Mouse (Mus musculus) forebrain, embryonic 15.5 days (tissue): ENCODE data around the gene Fez1. TPM values are rescaled to one million over a fixed set of nuclear protein-coding genes. Genes with fewer than 3 reads are reported as not detected.

Experiments
- ATAC-seq: fragments of 200-750 bp; cut with Nextera tagmentation; replicated peaks from 2 replicates; pipeline ENCODE4 v1.8.0; 2017; ENCODE audit warnings: mild to moderate bottlenecking, moderate TSS enrichment, moderate library complexity
- H3K27ac ChIP-seq: fragments of 300-500 bp; sonication (generic); replicated peaks from 2 replicates; pipeline ENCODE4 v1.5.1; 2015; ENCODE audit warnings: mild to moderate bottlenecking, inconsistent platforms
- H3K27me3 ChIP-seq: fragments of 300-500 bp; sonication (generic); 2 replicates; pipeline ENCODE4 v1.6.1; 2015; ENCODE audit warnings: inconsistent platforms
- H3K36me3 ChIP-seq: fragments of 300-500 bp; sonication (generic); 2 replicates; pipeline ENCODE4 v1.6.1; 2015; ENCODE audit warnings: mild to moderate bottlenecking, inconsistent platforms
- H3K4me1 ChIP-seq: fragments of 300-500 bp; sonication (generic); 2 replicates; pipeline ENCODE4 v1.6.1; 2015; ENCODE audit warnings: inconsistent platforms
- H3K4me2 ChIP-seq: fragments of 300-500 bp; sonication (generic); replicated peaks from 2 replicates; pipeline ENCODE4 v1.6.1; 2015; ENCODE audit warnings: mild to moderate bottlenecking, inconsistent platforms
- H3K4me3 ChIP-seq: fragments of 300-500 bp; sonication (generic); 2 replicates; pipeline ENCODE4 v1.5.1; 2015; ENCODE audit warnings: mild to moderate bottlenecking, inconsistent platforms
- H3K9ac ChIP-seq: fragments of 300-500 bp; sonication (generic); replicated peaks from 2 replicates; pipeline ENCODE4 v1.6.1; 2015; ENCODE audit warnings: mild to moderate bottlenecking, inconsistent platforms
- H3K9me3 ChIP-seq: fragments of 300-500 bp; sonication (generic); 2 replicates; pipeline ENCODE4 v1.6.1; 2016; ENCODE audit warnings: inconsistent platforms
- WGBS: fragments of 180-500 bp; shearing (Covaris S2); methylation state at CpG from one replicate; pipeline ENCODE4 v1.1.7; 2015; ENCODE audit warnings: mixed read lengths; 5-methylcytosine and 5-hydroxymethylcytosine counted together
- polyA plus RNA-seq: library from polyadenylated mRNA; unstranded; fragments of >200 nt; fragmentation: Nextera tagmentation; extraction: Ambion mirVana; gene quantifications from 2 replicates; pipeline ENCODE4 v1.2.1, GENCODE M21; 2015

The Fez1 gene
- polyA plus RNA-seq, 1 experiment from 2014 or later: 696 TPM

GRCm38 (mm10) chr9:36905452-36905851 is 83.8 kb downstream of the Fez1 start:
- Histone ChIP-seq H3K4me3 (no peak overlapping the region), H3K4me2 (no peak overlapping the region), H3K4me1 (peaks cover 7% of the 10 kb centered on the region; the same call in 1 of the 2 replicates), H3K9me3 (no peaks in the 10 kb centered on the region), H3K9ac (no peak overlapping the region), H3K27me3 (no peaks in the 10 kb centered on the region), H3K36me3 (no peaks in the 10 kb centered on the region), H3K27ac (no peak overlapping the region)
- 52% methylated on average over 4 of the region's 4 CpGs for WGBS
- no peak for ATAC-seq

GRCm38 (mm10) chr9:36916362-36916761 is 94.7 kb downstream of the Fez1 start:
- H3K4me2 ChIP-seq: no peak overlapping the region

GRCm38 (mm10) chr9:36916915-36917314 is 95.3 kb downstream of the Fez1 start:
- H3K4me2 ChIP-seq: no peak overlapping the region
- H3K27me3 ChIP-seq: no peaks in the 10 kb centered on the region
- no peak for ATAC-seq
- H3K9ac ChIP-seq: no peak overlapping the region
- H3K4me3 ChIP-seq: no peak overlapping the region
- WGBS: 57% methylated on average over 5 of the region's 5 CpGs
- H3K9me3 ChIP-seq: no peaks in the 10 kb centered on the region
- H3K27ac ChIP-seq: no peak overlapping the region
- no peaks in the 10 kb centered on the region for H3K36me3 ChIP-seq
- peaks cover 14% of the 10 kb centered on the region for H3K4me1 ChIP-seq

More at GRCm38 (mm10) chr9:36916362-36916761, 94.7 kb downstream of the Fez1 start:
- Histone ChIP-seq H3K9ac (no peak overlapping the region), H3K4me1 (peaks cover 8% of the 10 kb centered on the region; the same call in 1 of the 2 replicates), H3K27ac (no peak overlapping the region), H3K4me3 (no peak overlapping the region), H3K36me3 (no peaks in the 10 kb centered on the region), H3K27me3 (no peaks in the 10 kb centered on the region), H3K9me3 (no peaks in the 10 kb centered on the region)
- peak; percentile 74 for ATAC-seq
- WGBS: 2% methylated on average over 6 of the region's 6 CpGs

GRCm38 (mm10) chr9:36918582-36918981 is 96.9 kb downstream of the Fez1 start:
- H3K9ac ChIP-seq: no peak overlapping the region
- H3K9me3 ChIP-seq: no peaks in the 10 kb centered on the region
- H3K4me3 ChIP-seq: no peak overlapping the region
- H3K27me3 ChIP-seq: no peaks in the 10 kb centered on the region
- peaks cover 24% of the 10 kb centered on the region for H3K4me1 ChIP-seq
- H3K27ac ChIP-seq: no peak overlapping the region
- 54% methylated on average over 3 of the region's 3 CpGs for WGBS
- H3K36me3 ChIP-seq: no peaks in the 10 kb centered on the region
- ATAC-seq: no peak
- no peak overlapping the region for H3K4me2 ChIP-seq

- no peak for ATAC-seq
- Histone ChIP-seq H3K9ac (no peak overlapping the region), H3K9me3 (no peaks in the 10 kb centered on the region), H3K4me2 (no peak overlapping the region), H3K27me3 (no peaks in the 10 kb centered on the region), H3K27ac (no peak overlapping the region), H3K4me1 (peaks cover 24% of the 10 kb centered on the region), H3K4me3 (no peak overlapping the region), H3K36me3 (no peaks in the 10 kb centered on the region)
- 31% methylated on average over 4 of the region's 4 CpGs for WGBS
These were observed 97.8 kb downstream of the Fez1 start for GRCm38 (mm10) chr9:36919472-36919871.

GRCm38 (mm10) chr9:36921718-36922415 is 100.2 kb downstream of the Fez1 start:
- Histone ChIP-seq H3K9ac (no peak overlapping the region), H3K27me3 (no peaks in the 10 kb centered on the region), H3K4me3 (no peak overlapping the region), H3K9me3 (no peaks in the 10 kb centered on the region), H3K4me2 (no peak overlapping the region), H3K4me1 (peaks cover 19% of the 10 kb centered on the region), H3K36me3 (no peaks in the 10 kb centered on the region), H3K27ac (peak overlapping the region; percentile 81)
- 13% methylated on average over 13 of the region's 13 CpGs for WGBS
- peak; percentile 72 for ATAC-seq

- H3K36me3 ChIP-seq: no peaks in the 10 kb centered on the region
- 89% methylated on average over 5 of the region's 5 CpGs for WGBS
These were observed 102.1 kb downstream of the Fez1 start for GRCm38 (mm10) chr9:36923753-36924152.

More at GRCm38 (mm10) chr9:36923753-36924152, 102.1 kb downstream of the Fez1 start:
- Histone ChIP-seq H3K9me3 (no peaks in the 10 kb centered on the region), H3K27ac (no peak overlapping the region), H3K9ac (no peak overlapping the region), H3K4me2 (no peak overlapping the region), H3K4me1 (peaks cover 19% of the 10 kb centered on the region), H3K4me3 (no peak overlapping the region), H3K27me3 (no peaks in the 10 kb centered on the region)
- ATAC-seq: no peak

Other genes with a start within 250 kb of the Fez1 start
- not detected in 2 replicates for gene Gm17689, start 239.2 kb upstream of the Fez1 start, polyA plus RNA-seq
- gene A630095E13Rik, start 178.5 kb upstream of the Fez1 start, polyA plus RNA-seq: not detected in 2 replicates
- gene Acrv1, start 128.6 kb upstream of the Fez1 start, polyA plus RNA-seq: not detected in 2 replicates
- gene Chek1, start 94.8 kb upstream of the Fez1 start, polyA plus RNA-seq: 18.7 and 19.1 TPM in 2 replicates
- 102 and 106 TPM in 2 replicates for gene Stt3a, start 54.2 kb upstream of the Fez1 start, polyA plus RNA-seq
- 117 and 126 TPM in 2 replicates for gene Ei24, start 24.5 kb upstream of the Fez1 start, polyA plus RNA-seq